Comparison of ENCODE assay signal across 17 mouse cellular contexts in genomic region chr2:107306077-107306476, GRCm38 (mm10). TPM values are rescaled to one million over a fixed set of nuclear protein-coding genes. Genes with fewer than 3 reads are reported as not detected.
"Had no signal": no experiment of that assay in that cellular context is flagged by ENCODE, and none has a peak within 500 bp of the region (broad histone marks: within the 10 kb centered on the region; RNA-seq: fewer than 3 reads in every experiment).

No protein-coding gene starts in this region.

- H3K4me3 ChIP-seq: limb, embryonic 12.5 days; liver, embryonic 13.5 days; lung, embryonic 15.5 days; megakaryocyte, embryonic 14.5 days; neural tube, embryonic 12.5 days had no signal

- H3K27ac ChIP-seq: limb, embryonic 12.5 days; liver, embryonic 13.5 days; lung, embryonic 15.5 days; macrophage; neural tube, embryonic 12.5 days; stomach, postnatal 0 days had no signal

- H3K27me3 ChIP-seq: limb, embryonic 12.5 days; liver, embryonic 13.5 days; lung, embryonic 15.5 days; megakaryocyte, embryonic 14.5 days; neural tube, embryonic 12.5 days had no signal

- H3K36me3 ChIP-seq: limb, embryonic 12.5 days; liver, embryonic 13.5 days; lung, embryonic 15.5 days; neural tube, embryonic 12.5 days had no signal

- DNase-seq: kidney, postnatal 14 days; layer of hippocampus, adult 9-11 months; layer of hippocampus, postnatal 36 days; liver; liver, embryonic 13.5 days; liver, postnatal 0 days; lung, postnatal 14 days; thymus, postnatal 4 days had no signal

- H3K4me1 ChIP-seq: limb, embryonic 12.5 days; liver, embryonic 13.5 days; lung, embryonic 15.5 days; megakaryocyte, embryonic 14.5 days; neural tube, embryonic 12.5 days had no signal

- H3K4me2 ChIP-seq: limb, embryonic 12.5 days; liver, embryonic 13.5 days; lung, embryonic 15.5 days; midbrain, embryonic 11.5 days; neural tube, embryonic 12.5 days had no signal

- ATAC-seq: liver, postnatal 0 days had no signal

- H3K9me3 ChIP-seq: limb, embryonic 12.5 days; liver, embryonic 13.5 days; lung, embryonic 15.5 days; megakaryocyte, embryonic 14.5 days; neural tube, embryonic 12.5 days had no signal

- H3K9ac ChIP-seq: limb, embryonic 12.5 days; liver, embryonic 13.5 days; liver, postnatal 0 days; lung, embryonic 15.5 days; neural tube, embryonic 12.5 days had no signal

RNA-seq across cellular contexts. Expression of gene Kcna4, which starts 15.6 kb away (rescaled TPM):
- total RNA-seq: monocyte, adult 5-6 weeks; neutrophil, adult 5-6 weeks had no signal
- polyA plus RNA-seq: macrophage had no signal
